Mouse (Mus musculus) small intestine, adult 2 months (tissue): ENCODE measurements at regions not wholly inside any gene's neighbourhood (a gene's known extent, or its start where the extent isn't known, plus 50 kb on each side); places are given as distances from the start of the nearest gene placed in this dataset.

Experiments used
- CTCF ChIP-seq: fragments of 200-500 bp; IDR thresholded peaks from 2 replicates; pipeline ENCODE4 v1.5.1; 2012; ENCODE audit warnings: low read depth, mild to moderate bottlenecking, control low read depth, inconsistent platforms, low read length, moderate library complexity, mixed read lengths; ENCODE audit not compliant: insufficient replicate concordance, insufficient read length; ENCODE audit errors: extremely low read depth
- POLR2A ChIP-seq: fragments of 200-500 bp; IDR thresholded peaks from 2 replicates; pipeline ENCODE4 v1.6.1; 2012; ENCODE audit warnings: low read depth, mild to moderate bottlenecking, control low read depth, inconsistent platforms, low read length, moderate library complexity

GRCm38 (mm10) chr2:170207878-170208277 lies 60.0 kb upstream of the Zfp217 start:
- no peak for TF ChIP-seq POLR2A
- peak; percentile 45; the same call in 1 of the 2 replicates for TF ChIP-seq CTCF
